Mouse (Mus musculus) C2C12 (cell line): ENCODE data around the gene Nhej1.

Source experiments
- CTCF ChIP-seq: IDR thresholded peaks from one replicate; pipeline ENCODE4 v1.5.1; 2011; ENCODE audit not compliant: control insufficient read depth, insufficient read depth, insufficient read length
- FOSL1 ChIP-seq: IDR thresholded peaks from one replicate; pipeline ENCODE4 v1.8.0; 2011; ENCODE audit warnings: mild to moderate bottlenecking, low read length; ENCODE audit not compliant: poor library complexity, insufficient read depth, severe bottlenecking
- MYOG ChIP-seq: IDR thresholded peaks from one replicate; pipeline ENCODE4 v1.6.1; 2011; ENCODE audit not compliant: control insufficient read depth, insufficient read length; ENCODE audit errors: extremely low read depth
- USF1 ChIP-seq: IDR thresholded peaks from one replicate; pipeline ENCODE4 v1.6.1; 2011; ENCODE audit warnings: low read depth, mild to moderate bottlenecking, control low read depth, moderate library complexity

DNA sequence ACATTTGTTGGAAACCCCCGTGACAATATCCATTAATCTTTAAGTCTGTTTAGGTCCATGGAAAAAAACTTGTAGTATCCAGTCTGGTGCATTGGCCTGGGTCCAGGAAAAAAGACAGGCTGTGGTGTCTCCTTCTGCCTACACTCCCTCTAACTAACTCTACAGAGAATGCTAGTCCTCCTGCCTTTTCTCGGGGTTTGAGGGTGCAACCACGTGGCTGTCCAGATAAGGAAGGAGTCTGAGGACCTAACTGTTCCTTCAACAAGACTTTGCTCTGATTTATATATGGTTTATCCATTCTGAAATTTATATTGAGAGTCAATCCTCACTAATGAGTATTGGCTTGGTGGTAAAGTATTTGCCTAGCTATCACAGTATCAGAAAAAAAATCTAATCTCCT, 30.8 kb upstream of the Nhej1 start:
- no peak for TF ChIP-seq USF1
- TF ChIP-seq FOSL1, result no peak
- no peak for TF ChIP-seq MYOG
- no peak for TF ChIP-seq CTCF
